Mouse (Mus musculus) CH12.LX (cell line): ENCODE data around the gene Prkag2. TPM values are rescaled to one million over a fixed set of nuclear protein-coding genes. Genes with fewer than 3 reads are reported as not detected.

Source experiments
- DNase-seq: peaks from one replicate; pipeline ENCODE4 v3.0.0-alpha.2; 2013; ENCODE audit errors: extremely low read depth
- H3K27ac ChIP-seq: 2 replicates; pipeline ENCODE4 v1.5.1; 2012; ENCODE audit warnings: low read depth, mild to moderate bottlenecking, control low read depth, moderate library complexity; ENCODE audit not compliant: insufficient read depth
- H3K27me3 ChIP-seq: replicated peaks from 2 replicates; pipeline ENCODE3; 2012; ENCODE audit warnings: inconsistent platforms
- H3K36me3 ChIP-seq, 2 experiments: replicated peaks in 1 of 2; 2 replicates each; pipeline versions ENCODE3 to v1.6.1; 2012; ENCODE audit warnings: inconsistent platforms in 1 of 2, low read length in 1 of 2, mild to moderate bottlenecking in 1 of 2, mixed read lengths in 1 of 2, moderate library complexity in 1 of 2; ENCODE audit not compliant: control insufficient read depth in 1 of 2, insufficient read depth in 1 of 2
- H3K4me1 ChIP-seq, 2 experiments: 2 replicates each; pipeline ENCODE4 v1.6.1; 2012; ENCODE audit warnings: inconsistent platforms in 1 of 2, moderate library complexity in 1 of 2; ENCODE audit not compliant: insufficient read depth in 2 of 2, control insufficient read depth in 1 of 2
- H3K4me2 ChIP-seq: 2 replicates; pipeline ENCODE4 v1.6.1; 2012; ENCODE audit warnings: low read depth, mild to moderate bottlenecking, control low read depth; ENCODE audit not compliant: poor library complexity, insufficient read depth, severe bottlenecking
- H3K4me3 ChIP-seq, 3 experiments: fragments of 150-350 bp in 1 of 3; sonication (generic) in 1 of 3; replicated peaks in 1 of 3; 2 replicates each; pipeline versions ENCODE3 to v1.5.1; 2011 to 2012; ENCODE audit warnings: low read depth in 2 of 3, low read length in 2 of 3, mild to moderate bottlenecking in 2 of 3, moderate library complexity in 2 of 3, control low read depth in 1 of 3, improper control_type of control experiment in 1 of 3, inconsistent platforms in 1 of 3, mixed read lengths in 1 of 3; ENCODE audit not compliant: poor library complexity in 1 of 3
- H3K79me2 ChIP-seq: replicated peaks from 2 replicates; pipeline ENCODE4 v1.6.1; 2012; ENCODE audit warnings: mild to moderate bottlenecking, moderate library complexity; ENCODE audit not compliant: control insufficient read depth, poor library complexity, insufficient read depth, severe bottlenecking; ENCODE audit errors: extremely low read depth
- H3K9ac ChIP-seq: 2 replicates; pipeline ENCODE4 v1.6.1; 2012; ENCODE audit warnings: low read depth, mild to moderate bottlenecking, control low read depth, moderate library complexity; ENCODE audit not compliant: insufficient read depth
- H3K9me3 ChIP-seq: replicated peaks from 2 replicates; pipeline ENCODE3; 2012; ENCODE audit warnings: low read length, inconsistent platforms, mixed read lengths
- BHLHE40 ChIP-seq: IDR thresholded peaks from 2 replicates; pipeline ENCODE4 v1.6.1; 2011; ENCODE audit warnings: mild to moderate bottlenecking, low read depth, low read length, improper control_type of control experiment
- E2F4 ChIP-seq: IDR thresholded peaks from 2 replicates; pipeline ENCODE4 v1.6.1; 2011; ENCODE audit warnings: low read depth, low read length, improper control_type of control experiment; ENCODE audit not compliant: insufficient replicate concordance
- ELF1 ChIP-seq: IDR thresholded peaks from 2 replicates; pipeline ENCODE4 v1.6.1; 2014; ENCODE audit warnings: low read depth, mild to moderate bottlenecking, inconsistent platforms, low read length, improper control_type of control experiment
- EP300 ChIP-seq: IDR thresholded peaks from 2 replicates; pipeline ENCODE4 v1.6.1; 2011; ENCODE audit warnings: low read length, improper control_type of control experiment
- ETS1 ChIP-seq: conservative IDR thresholded peaks from 2 replicates; pipeline ENCODE4 v1.6.1; 2012; ENCODE audit warnings: low read depth, mild to moderate bottlenecking, inconsistent platforms, low read length, improper control_type of control experiment, moderate library complexity
- GABPA ChIP-seq: IDR thresholded peaks from 2 replicates; pipeline ENCODE4 v1.6.1; 2012; ENCODE audit warnings: low read depth, low read length, improper control_type of control experiment, inconsistent platforms; ENCODE audit not compliant: insufficient replicate concordance
- JUND ChIP-seq: conservative IDR thresholded peaks from 2 replicates; pipeline ENCODE4 v1.6.1; 2011; ENCODE audit warnings: low read depth, low read length, improper control_type of control experiment
- MAFK ChIP-seq: IDR thresholded peaks from 2 replicates; pipeline ENCODE4 v1.6.1; 2011; ENCODE audit warnings: low read length, improper control_type of control experiment; ENCODE audit not compliant: insufficient replicate concordance
- MAZ ChIP-seq: IDR thresholded peaks from 2 replicates; pipeline ENCODE4 v1.6.1; 2012; ENCODE audit warnings: low read depth, mild to moderate bottlenecking, inconsistent platforms, low read length, improper control_type of control experiment, moderate library complexity
- MEF2A ChIP-seq: IDR thresholded peaks from 2 replicates; pipeline ENCODE4 v1.6.1; 2014; ENCODE audit warnings: low read depth, mild to moderate bottlenecking, inconsistent platforms, low read length, improper control_type of control experiment, borderline replicate concordance
- MXI1 ChIP-seq: IDR thresholded peaks from 2 replicates; pipeline ENCODE4 v1.6.1; 2011; ENCODE audit warnings: mild to moderate bottlenecking, low read depth, low read length, improper control_type of control experiment
- MYC ChIP-seq: IDR thresholded peaks from 2 replicates; pipeline ENCODE4 v1.6.1; 2011; ENCODE audit warnings: low read depth, mild to moderate bottlenecking, improper control_type of control experiment, low read length
- RAD21 ChIP-seq: IDR thresholded peaks from 2 replicates; pipeline ENCODE4 v1.6.1; 2011; ENCODE audit warnings: low read depth, mild to moderate bottlenecking, low read length, improper control_type of control experiment, moderate library complexity
- RCOR1 ChIP-seq: conservative IDR thresholded peaks from 2 replicates; pipeline ENCODE4 v1.6.1; 2012; ENCODE audit warnings: low read depth, mild to moderate bottlenecking, inconsistent platforms, low read length, improper control_type of control experiment
- SMC3 ChIP-seq: IDR thresholded peaks from 2 replicates; pipeline ENCODE4 v1.6.1; 2011; ENCODE audit warnings: low read depth, low read length, improper control_type of control experiment
- TCF12 ChIP-seq: IDR thresholded peaks from 2 replicates; pipeline ENCODE4 v1.6.1; 2014; ENCODE audit warnings: low read depth, mild to moderate bottlenecking, inconsistent platforms, low read length, improper control_type of control experiment
- UBTF ChIP-seq: IDR thresholded peaks from 2 replicates; pipeline ENCODE4 v1.6.1; 2012; ENCODE audit warnings: low read depth, mild to moderate bottlenecking, inconsistent platforms, low read length, improper control_type of control experiment, moderate library complexity
- USF2 ChIP-seq: conservative IDR thresholded peaks from 2 replicates; pipeline ENCODE4 v1.6.1; 2011; ENCODE audit warnings: low read depth, low read length, improper control_type of control experiment
- ZC3H11A ChIP-seq: IDR thresholded peaks from 2 replicates; pipeline ENCODE4 v1.6.1; 2012; ENCODE audit warnings: low read depth, mild to moderate bottlenecking, inconsistent platforms, low read length, improper control_type of control experiment
- ZMIZ1 ChIP-seq: IDR thresholded peaks from 2 replicates; pipeline ENCODE4 v1.6.1; 2012; ENCODE audit warnings: low read depth, mild to moderate bottlenecking, inconsistent platforms, low read length, improper control_type of control experiment
- dilution Hi-C: fragments of 300-500 bp; cut with MboI; formaldehyde crosslinking; loops from 2 replicates; pipeline ENCODE4 v1.14.3; 2020; ENCODE audit warnings: low sequenced_read_pairs; ENCODE audit not compliant: extremely low pct_unique_long_range_greater_than_20kb, extremely low pct_ligation_motif_present
- in situ Hi-C: fragments of 300-500 bp; cut with MboI; formaldehyde crosslinking; loops from 3 replicates; pipeline ENCODE4 v1.14.3; 2019; ENCODE audit warnings: low sequenced_read_pairs, low pct_ligation_motif_present, low pct_unique_long_range_greater_than_20kb, mixed read lengths
- polyA plus RNA-seq: library from polyadenylated mRNA; unstranded; fragments of >175 nt; gene quantifications from 2 replicates; pipeline ENCODE4 v1.2.1, GENCODE M21; 2012; ENCODE audit warnings: low read depth; ENCODE audit not compliant: insufficient read length
- total RNA-seq, 2 experiments: library from RNA; depleted of rRNA; stranded (reverse); fragments of 300-350 nt in 1 of 2; fragments of >200 nt in 1 of 2; gene quantifications; 2 replicates each; pipeline ENCODE4 v1.2.3; 2012 to 2014

Gene Prkag2
- total and polyA plus RNA-seq, 3 experiments, result 4.6 to 21.2 (median 8.8) TPM

GRCm38 (mm10) chr5:24826056-24826770, 274.2 kb downstream of the Prkag2 start:
- Histone ChIP-seq H3K4me2 (0 out of 2 replicates have a peak overlapping the region, but pooled peaks have one; percentile 12), H3K4me1 (peaks cover 35 to 80% of the 10 kb centered on the region in 2 experiments)
- in situ Hi-C loops, result no loop called here

GRCm38 (mm10) chr5:24825365-24826055, 274.9 kb downstream of the Prkag2 start:
- DNase-seq, result peak; percentile 19
- Histone ChIP-seq H3K4me2 (0 out of 2 replicates have a peak overlapping the region, but pooled peaks have one; percentile 12), H3K27ac (no peak overlapping the region), H3K36me3 (peaks cover 0 to 18% of the 10 kb centered on the region in 2 experiments), H3K27me3 (no peaks in the 10 kb centered on the region), H3K4me1 (peaks cover 39 to 87% of the 10 kb centered on the region in 2 experiments), H3K9ac (no peak overlapping the region), H3K4me3 (no peak overlapping the region), H3K79me2 (peaks cover 81% of the 10 kb centered on the region), H3K9me3 (no peaks in the 10 kb centered on the region)
- in situ Hi-C loops, result no loop called here
- dilution Hi-C loops, result no loop called here
- TF ChIP-seq E2F4, result no peak
- 0 out of 2 replicates have a peak, but pooled peaks have one; percentile 13 for TF ChIP-seq EP300

More at GRCm38 (mm10) chr5:24826056-24826770, 274.2 kb downstream of the Prkag2 start:
- peak; percentile 23 for DNase-seq
- Histone ChIP-seq H3K27me3 (no peaks in the 10 kb centered on the region), H3K79me2 (peaks cover 85% of the 10 kb centered on the region), H3K4me3 (no peak overlapping the region), H3K36me3 (peaks cover 0 to 18% of the 10 kb centered on the region in 2 experiments), H3K9me3 (no peaks in the 10 kb centered on the region), H3K9ac (no peak overlapping the region), H3K27ac (no peak overlapping the region)
- dilution Hi-C loops, result no loop called here
- peak; percentile 22; the same call in 1 of the 2 replicates for TF ChIP-seq ETS1
- no peak for TF ChIP-seq E2F4
- TF ChIP-seq MAFK, result no peak
- TF ChIP-seq UBTF, result no peak
- TF ChIP-seq MXI1, result no peak
- TF ChIP-seq RAD21, result no peak

GRCm38 (mm10) chr5:24823864-24824405, 276.5 kb downstream of the Prkag2 start:
- peak; percentile 73 for DNase-seq
- Histone ChIP-seq H3K4me2 (peak overlapping the region; percentile 90), H3K36me3 (peaks cover 0 to 20% of the 10 kb centered on the region in 2 experiments), H3K9ac (no peak overlapping the region), H3K27ac (peak overlapping the region; percentile 56), H3K4me3 (no peak overlapping the region), H3K79me2 (peaks cover 81% of the 10 kb centered on the region), H3K9me3 (no peaks in the 10 kb centered on the region), H3K4me1 (peaks cover 44 to 93% of the 10 kb centered on the region in 2 experiments), H3K27me3 (no peaks in the 10 kb centered on the region)
- dilution Hi-C loops (no loop called here), in situ Hi-C loops (no loop called here)
- peak; percentile 98 for TF ChIP-seq MEF2A
- no peak for TF ChIP-seq RAD21
- no peak for TF ChIP-seq USF2
- TF ChIP-seq JUND, result peak; percentile 85
- TF ChIP-seq ELF1, result no peak
- peak; percentile 90 for TF ChIP-seq BHLHE40
- no peak for TF ChIP-seq ZC3H11A
- TF ChIP-seq UBTF, result no peak
- TF ChIP-seq TCF12, result peak; percentile 75
- no peak for TF ChIP-seq SMC3
- TF ChIP-seq ETS1, result peak; percentile 100
- TF ChIP-seq ZMIZ1, result no peak
- TF ChIP-seq MYC, result peak; percentile 58; the same call in 1 of the 2 replicates
- peak; percentile 72; the same call in 1 of the 2 replicates for TF ChIP-seq RCOR1
- TF ChIP-seq MXI1, result no peak
- peak; percentile 42; the same call in 1 of the 2 replicates for TF ChIP-seq MAZ
- no peak for TF ChIP-seq GABPA
